Mouse (Mus musculus) thymus, adult 2 months (tissue): Measurements from ENCODE around the gene Ufd1. TPM values are rescaled to one million over a fixed set of nuclear protein-coding genes. Genes with fewer than 3 reads are reported as not detected.

Experiments used
- DNase-seq: peaks from one replicate; pipeline ENCODE4 v3.0.0; 2021
- H3K27ac ChIP-seq: fragments of 200-500 bp; 2 replicates; pipeline ENCODE4 v1.5.1; 2012; ENCODE audit warnings: low read length, control low read depth; ENCODE audit not compliant: control insufficient read depth, insufficient read depth
- H3K27me3 ChIP-seq: fragments of 200-500 bp; 2 replicates; pipeline ENCODE4 v1.6.1; 2012; ENCODE audit warnings: mild to moderate bottlenecking, low read length, moderate library complexity, mixed read lengths; ENCODE audit not compliant: control insufficient read depth, insufficient read depth
- H3K36me3 ChIP-seq: fragments of 200-500 bp; 2 replicates; pipeline ENCODE4 v1.6.1; 2012; ENCODE audit warnings: mild to moderate bottlenecking, low read length, moderate library complexity; ENCODE audit not compliant: control insufficient read depth, insufficient read depth
- H3K4me1 ChIP-seq: fragments of 200-500 bp; replicated peaks from 2 replicates; pipeline ENCODE4 v1.6.1; 2012; ENCODE audit warnings: low read length; ENCODE audit not compliant: control insufficient read depth, insufficient read depth
- H3K4me3 ChIP-seq: fragments of 200-500 bp; 2 replicates; pipeline ENCODE4 v1.5.1; 2012; ENCODE audit warnings: mild to moderate bottlenecking, low read length, control low read depth, moderate library complexity; ENCODE audit not compliant: control insufficient read depth, insufficient read depth
- CTCF ChIP-seq: fragments of 200-500 bp; IDR thresholded peaks from 2 replicates; pipeline ENCODE4 v1.5.1; 2012; ENCODE audit warnings: mild to moderate bottlenecking, control low read depth, low read length, moderate library complexity, borderline replicate concordance; ENCODE audit not compliant: control insufficient read depth, poor library complexity, insufficient read depth; ENCODE audit errors: extremely low read depth
- POLR2A ChIP-seq: fragments of 200-500 bp; IDR thresholded peaks from 2 replicates; pipeline ENCODE4 v1.6.1; 2012; ENCODE audit warnings: mild to moderate bottlenecking, low read length, control low read depth, moderate library complexity; ENCODE audit not compliant: control insufficient read depth, poor library complexity, insufficient read depth; ENCODE audit errors: extremely low read depth
- WGBS: fragments of 180-500 bp; shearing (Covaris S2); methylation state at CpG from one replicate; pipeline ENCODE4 v1.1.7; 2018; 5-methylcytosine and 5-hydroxymethylcytosine counted together
- polyA plus RNA-seq: library from polyadenylated mRNA; depleted of rRNA; stranded (reverse); fragments of >200 nt; gene quantifications from 2 replicates; pipeline ENCODE4 v1.2.3, GENCODE M21; 2012; rRNA removed

The Ufd1 gene
- 45.5 and 47.3 TPM in 2 replicates for polyA plus RNA-seq

DNA sequence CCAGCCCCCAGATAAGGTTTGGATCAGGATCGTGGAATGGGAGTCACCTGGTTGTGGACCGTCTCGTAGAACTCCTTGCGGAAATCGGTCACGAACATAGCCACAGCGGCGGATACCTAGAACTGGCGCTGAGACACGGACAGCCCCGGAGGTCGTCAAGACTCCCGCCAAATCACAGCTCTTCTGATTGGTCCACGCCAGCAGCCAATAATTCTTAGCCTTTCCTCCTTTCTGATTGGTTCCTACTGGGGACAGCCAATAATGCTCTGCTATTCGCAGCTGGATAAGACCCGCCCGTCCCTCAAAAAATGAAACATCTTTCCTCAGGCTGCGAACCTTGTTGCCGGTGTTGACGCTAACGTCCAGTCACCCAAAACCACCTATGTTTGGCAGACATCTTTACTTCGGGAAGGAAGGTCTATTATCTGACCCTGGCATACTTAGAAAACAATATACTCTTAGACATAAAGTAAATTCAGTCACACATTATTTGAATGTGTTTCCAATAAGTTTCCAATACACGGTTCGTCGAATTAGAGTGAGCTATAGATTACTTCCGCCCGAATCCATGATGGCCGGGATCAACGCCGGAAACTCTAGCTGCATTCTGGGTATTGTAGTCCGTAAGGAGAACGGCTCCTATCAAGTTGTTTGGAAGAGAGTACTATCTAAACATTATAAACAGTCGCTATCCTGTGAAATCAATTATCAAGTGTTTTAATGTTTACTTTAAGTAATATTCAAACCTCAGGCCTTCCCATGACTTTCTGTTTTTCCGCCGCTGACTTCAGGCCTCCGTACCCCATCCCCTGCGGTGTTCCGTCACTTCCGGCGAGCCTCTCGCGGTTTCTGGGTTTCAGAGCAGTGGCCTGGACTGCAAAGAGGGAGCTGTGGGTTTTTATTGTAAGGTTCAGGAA lies at the start of gene Ufd1, which contains the start of gene Cdc45:
Ufd1 (plus strand) TSS at position 312 of the 917 bp plus-strand sequence.
Cdc45 (minus strand) TSS at position 520 of the 917 bp plus-strand sequence.
- peak within 1 kb of the TSS; percentile 88 for H3K4me3 ChIP-seq
- H3K27ac ChIP-seq = peak within 1 kb of the TSS; percentile 4
- WGBS = under 1% methylated on average over 42 of the region's 42 CpGs
- peaks cover 25% of the 10 kb centered on the region for H3K36me3 ChIP-seq
- TF ChIP-seq CTCF = no peak
- peak; percentile 70; the same call in 1 of the 2 replicates for TF ChIP-seq POLR2A
- H3K27me3 ChIP-seq = no peaks in the 10 kb centered on the region
- peak; percentile 84 for DNase-seq
- H3K4me1 ChIP-seq = peaks cover 7% of the 10 kb centered on the region

GRCm38 (mm10) chr16:18762960-18763359 lies 48.6 kb upstream of the Ufd1 start:
- no peaks in the 10 kb centered on the region for H3K36me3 ChIP-seq
- no peak overlapping the region for H3K4me3 ChIP-seq
- H3K4me1 ChIP-seq = no peaks in the 10 kb centered on the region
- no peaks in the 10 kb centered on the region for H3K27me3 ChIP-seq
- TF ChIP-seq POLR2A = no peak
- TF ChIP-seq CTCF = no peak
- no peak for DNase-seq
- WGBS = 72% methylated on average over 3 of the region's 3 CpGs
- no peak overlapping the region; the same call in 1 of the 2 replicates for H3K27ac ChIP-seq

DNA sequence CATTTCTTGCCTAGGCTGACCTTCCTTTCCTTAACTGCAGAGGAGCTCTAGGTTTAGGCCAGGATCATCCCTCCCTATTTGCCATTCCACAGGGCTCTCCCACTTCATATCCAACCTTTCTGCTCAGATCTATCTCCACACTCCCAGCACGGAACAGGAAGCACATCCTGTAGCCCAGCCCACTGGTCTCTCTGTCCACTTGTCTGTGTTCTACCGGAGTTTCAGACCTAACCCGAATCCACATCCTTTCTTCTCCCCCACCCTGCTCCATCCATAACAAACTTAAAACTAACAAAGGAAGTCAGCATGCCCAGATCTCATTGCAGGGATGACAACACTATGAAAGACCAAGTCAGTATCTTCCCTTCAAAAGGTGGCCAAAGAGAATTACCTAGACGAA lies 45.2 kb upstream of the Ufd1 start:
- no peak overlapping the region for H3K4me3 ChIP-seq
- H3K27me3 ChIP-seq = no peaks in the 10 kb centered on the region
- H3K4me1 ChIP-seq = no peaks in the 10 kb centered on the region
- TF ChIP-seq POLR2A (no peak), CTCF (no peak)
- H3K36me3 ChIP-seq = no peaks in the 10 kb centered on the region
- H3K27ac ChIP-seq = no peak overlapping the region
- DNase-seq = no peak
- 78% methylated on average over 4 of the region's 4 CpGs for WGBS

DNA sequence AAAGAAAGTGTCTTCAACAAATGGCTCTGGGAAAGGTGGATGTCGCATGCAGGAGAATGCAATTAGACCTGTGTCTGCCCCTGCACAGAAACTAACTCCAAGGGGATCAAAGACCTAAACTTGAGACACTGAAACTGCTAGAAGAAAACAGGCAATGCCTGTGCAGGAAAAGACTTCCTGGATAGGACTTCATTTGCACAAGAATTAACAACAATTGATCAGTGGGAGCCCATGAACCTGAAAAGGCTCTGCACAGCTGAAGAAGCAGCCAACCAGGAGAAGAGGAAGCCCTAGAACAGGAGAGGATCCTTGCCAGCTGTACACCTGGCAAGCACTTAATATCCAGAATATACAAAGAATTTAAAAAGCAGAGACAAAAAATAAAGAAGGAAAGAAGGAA lies 42.1 kb upstream of the Ufd1 start:
- H3K4me1 ChIP-seq = no peaks in the 10 kb centered on the region
- H3K27me3 ChIP-seq = no peaks in the 10 kb centered on the region
- H3K4me3 ChIP-seq = no peak overlapping the region
- TF ChIP-seq POLR2A (no peak), CTCF (no peak)
- WGBS = 97% methylated on average over 1 of the region's 1 CpGs
- no peaks in the 10 kb centered on the region for H3K36me3 ChIP-seq
- no peak for DNase-seq
- no peak overlapping the region for H3K27ac ChIP-seq

DNA sequence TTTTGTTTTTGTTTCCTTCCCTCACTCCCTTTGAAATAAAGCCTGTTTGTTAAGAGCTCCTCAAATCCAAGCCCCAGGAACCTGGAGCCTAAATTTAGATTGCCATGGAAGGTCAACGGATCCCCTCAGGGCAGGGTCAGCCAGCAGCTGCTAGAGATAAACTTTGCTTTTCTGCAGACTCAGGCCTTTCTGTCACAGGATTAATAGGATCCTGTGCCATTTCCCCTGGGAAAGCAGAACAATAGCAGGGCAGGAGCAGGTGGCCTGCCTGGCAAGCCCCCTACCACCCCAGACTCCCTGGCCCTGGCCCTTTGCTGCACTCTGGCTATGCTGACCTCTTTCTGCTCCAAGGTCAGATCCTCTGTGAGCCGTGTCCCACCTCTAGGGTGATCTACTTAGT lies 37.6 kb upstream of the Ufd1 start:
- no peaks in the 10 kb centered on the region for H3K4me1 ChIP-seq
- H3K27ac ChIP-seq = no peak overlapping the region
- no peak overlapping the region for H3K4me3 ChIP-seq
- no peak for DNase-seq
- no peaks in the 10 kb centered on the region for H3K36me3 ChIP-seq
- no peaks in the 10 kb centered on the region; the same call in 1 of the 2 replicates for H3K27me3 ChIP-seq
- TF ChIP-seq POLR2A = no peak
- no peak for TF ChIP-seq CTCF
- WGBS = 93% methylated on average over 2 of the region's 2 CpGs

GRCm38 (mm10) chr16:18775621-18776555 lies 35.7 kb upstream of the Ufd1 start:
- H3K27ac ChIP-seq = no peak overlapping the region
- no peak for TF ChIP-seq POLR2A
- TF ChIP-seq CTCF = no peak
- no peaks in the 10 kb centered on the region for H3K4me1 ChIP-seq
- 57% methylated on average over 18 of the region's 18 CpGs for WGBS
- no peak overlapping the region for H3K4me3 ChIP-seq
- no peaks in the 10 kb centered on the region for H3K36me3 ChIP-seq
- no peaks in the 10 kb centered on the region; the same call in 1 of the 2 replicates for H3K27me3 ChIP-seq
- no peak for DNase-seq
